Mouse (Mus musculus) myocyte (in vitro differentiated cells): ENCODE measurements at regions not wholly inside any gene's neighbourhood (a gene's known extent, or its start where the extent isn't known, plus 50 kb on each side); places are given as distances from the start of the nearest gene placed in this dataset.

Experiments used
- CEBPB ChIP-seq: IDR thresholded peaks from 2 replicates; pipeline ENCODE4 v1.6.1; 2011; ENCODE audit warnings: mild to moderate bottlenecking, moderate library complexity; ENCODE audit not compliant: poor library complexity, insufficient read depth, severe bottlenecking
- MYOD1 ChIP-seq, 3 experiments: IDR thresholded peaks; one replicate each; pipeline ENCODE4 v1.6.1; 2011; ENCODE audit warnings: control low read depth in 2 of 3, low read depth in 2 of 3, mild to moderate bottlenecking in 2 of 3, moderate library complexity in 1 of 3; ENCODE audit not compliant: insufficient read length in 2 of 3, control insufficient read depth in 1 of 3
- MYOG ChIP-seq, 3 experiments: IDR thresholded peaks; one replicate each; pipeline ENCODE4 v1.6.1; 2011; ENCODE audit warnings: control low read depth in 2 of 3, low read depth in 2 of 3, mild to moderate bottlenecking in 2 of 3; ENCODE audit not compliant: insufficient read length in 2 of 3, control insufficient read depth in 1 of 3, insufficient read depth in 1 of 3
- POLR2A ChIP-seq: IDR thresholded peaks from one replicate; pipeline ENCODE4 v1.6.1; 2011; ENCODE audit warnings: low read depth, mild to moderate bottlenecking, control low read depth, moderate library complexity; ENCODE audit not compliant: insufficient read length

DNA sequence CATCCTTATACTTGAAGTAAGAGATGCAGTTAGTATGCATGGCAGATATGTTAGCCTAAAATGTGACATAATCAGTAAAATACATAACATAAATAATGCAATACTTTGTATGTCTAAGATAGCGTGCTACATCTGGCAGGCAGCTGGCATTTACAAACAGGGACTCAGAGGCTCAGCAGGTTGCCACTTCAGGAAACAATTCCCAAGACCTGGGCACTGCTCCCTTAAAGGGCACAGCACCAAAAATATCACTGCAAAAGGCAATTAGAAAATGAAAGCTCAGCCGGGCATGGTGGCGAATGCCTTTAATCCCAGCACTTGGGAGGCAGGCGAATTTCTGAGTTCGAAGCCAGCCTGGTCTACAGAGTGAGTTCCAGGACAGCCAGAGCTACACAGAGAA, 544.0 kb downstream of the Zfp704 start:
- TF ChIP-seq CEBPB (no peak), POLR2A (no peak), MYOG (IDR thresholded peaks at IDR 0.05; ENCODE audit: control insufficient read depth in 1 of 3, insufficient read depth in 1 of 3, insufficient read length in 2 of 3, low read depth in 2 of 3) (no peak), MYOD1 (IDR thresholded peaks at IDR 0.05; ENCODE audit: control insufficient read depth in 1 of 3, insufficient read length in 2 of 3, low read depth in 2 of 3) (no peak)
